Mouse (Mus musculus): ENCODE data around the gene 4930438A08Rik. TPM values are rescaled to one million over a fixed set of nuclear protein-coding genes. Genes with fewer than 3 reads are reported as not detected.

Gene 4930438A08Rik
- polyA plus RNA-seq, 1 experiment from 2014 or later = 0.16 TPM

DNA sequence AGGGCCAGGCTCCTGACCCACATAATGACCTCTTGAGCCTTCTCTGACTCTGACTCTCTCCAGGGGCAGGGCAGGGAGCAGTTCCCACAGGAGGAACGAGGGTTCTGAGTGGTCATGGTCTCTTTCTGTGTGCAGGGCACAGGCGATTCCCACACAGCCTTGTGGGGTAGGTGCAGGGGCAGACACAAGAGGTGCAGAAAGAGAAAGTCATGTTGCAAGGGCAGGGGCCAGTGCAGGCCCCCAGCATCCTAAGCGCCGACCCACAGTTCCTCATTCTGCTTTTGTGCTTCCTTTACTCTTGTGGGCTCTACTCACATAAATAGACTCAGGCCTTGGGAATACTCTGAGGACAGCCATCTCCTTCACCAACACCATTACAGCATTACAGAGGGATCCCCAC lies 1.2 kb downstream of the 4930438A08Rik start:
- TF ChIP-seq EP300 (IDR thresholded peaks at IDR 0.05) = no peak
- no peak for TF ChIP-seq CTCF (IDR thresholded peaks at IDR 0.05)
- H3K4me1 ChIP-seq (ENCODE audit: insufficient read depth, low read depth, low read length) = no peaks in the 10 kb centered on the region
- H3K4me2 ChIP-seq (replicated peaks; ENCODE audit: low read depth, low read length) = no peak overlapping the region
- H3K4me3 ChIP-seq (ENCODE audit: low read depth, low read length) = no peak overlapping the region
- no peaks in the 10 kb centered on the region for H3K9me3 ChIP-seq (ENCODE audit: low read length)
- H3K27me3 ChIP-seq (replicated peaks; ENCODE audit: insufficient read depth, low read length) = no peaks in the 10 kb centered on the region
- WGBS = 47% methylated on average over 3 of the region's 4 CpGs
- no peaks in the 10 kb centered on the region for H3K36me3 ChIP-seq (ENCODE audit: insufficient read depth, low read length)
- H3K9ac ChIP-seq (replicated peaks; ENCODE audit: low read depth) = no peak overlapping the region
- no peak overlapping the region for H3K27ac ChIP-seq (ENCODE audit: low read length)
- ATAC-seq (no peak), DNase-seq (ENCODE audit: low spot score) (no peak)

GRCm38 (mm10) chr11:58281970-58282496 lies 7.4 kb downstream of the 4930438A08Rik start:
- no peaks in the 10 kb centered on the region for H3K4me1 ChIP-seq (ENCODE audit: insufficient read depth, low read depth, low read length)
- no peak overlapping the region for H3K27ac ChIP-seq (ENCODE audit: low read length)
- ATAC-seq (no peak), DNase-seq (ENCODE audit: low spot score) (no peak)
- no peaks in the 10 kb centered on the region for H3K36me3 ChIP-seq (ENCODE audit: insufficient read depth, low read length)
- H3K9me3 ChIP-seq (ENCODE audit: low read length) = no peaks in the 10 kb centered on the region
- TF ChIP-seq CTCF (IDR thresholded peaks at IDR 0.05) = no peak
- TF ChIP-seq EP300 (IDR thresholded peaks at IDR 0.05) = no peak
- WGBS = 78% methylated on average over 13 of the region's 13 CpGs
- no peak overlapping the region for H3K4me3 ChIP-seq (ENCODE audit: low read depth, low read length)
- no peak overlapping the region for H3K9ac ChIP-seq (replicated peaks; ENCODE audit: low read depth)
- no peaks in the 10 kb centered on the region for H3K27me3 ChIP-seq (replicated peaks; ENCODE audit: insufficient read depth, low read length)
- no peak overlapping the region for H3K4me2 ChIP-seq (replicated peaks; ENCODE audit: low read depth, low read length)

GRCm38 (mm10) chr11:58282518-58282917 lies 7.9 kb downstream of the 4930438A08Rik start:
- no peak for ATAC-seq
- no peak for TF ChIP-seq CTCF (IDR thresholded peaks at IDR 0.05)
- no peak for TF ChIP-seq EP300 (IDR thresholded peaks at IDR 0.05)
- Histone ChIP-seq H3K27ac (ENCODE audit: low read length) (no peak overlapping the region), H3K36me3 (ENCODE audit: insufficient read depth, low read length) (no peaks in the 10 kb centered on the region), H3K9ac (replicated peaks; ENCODE audit: low read depth) (no peak overlapping the region), H3K9me3 (ENCODE audit: low read length) (no peaks in the 10 kb centered on the region), H3K4me3 (ENCODE audit: low read depth, low read length) (no peak overlapping the region), H3K4me2 (replicated peaks; ENCODE audit: low read depth, low read length) (no peak overlapping the region), H3K4me1 (ENCODE audit: insufficient read depth, low read depth, low read length) (no peaks in the 10 kb centered on the region), H3K27me3 (replicated peaks; ENCODE audit: insufficient read depth, low read length) (no peaks in the 10 kb centered on the region)
- WGBS = 71% methylated on average over 5 of the region's 5 CpGs
- DNase-seq (ENCODE audit: low spot score) = no peak

DNA sequence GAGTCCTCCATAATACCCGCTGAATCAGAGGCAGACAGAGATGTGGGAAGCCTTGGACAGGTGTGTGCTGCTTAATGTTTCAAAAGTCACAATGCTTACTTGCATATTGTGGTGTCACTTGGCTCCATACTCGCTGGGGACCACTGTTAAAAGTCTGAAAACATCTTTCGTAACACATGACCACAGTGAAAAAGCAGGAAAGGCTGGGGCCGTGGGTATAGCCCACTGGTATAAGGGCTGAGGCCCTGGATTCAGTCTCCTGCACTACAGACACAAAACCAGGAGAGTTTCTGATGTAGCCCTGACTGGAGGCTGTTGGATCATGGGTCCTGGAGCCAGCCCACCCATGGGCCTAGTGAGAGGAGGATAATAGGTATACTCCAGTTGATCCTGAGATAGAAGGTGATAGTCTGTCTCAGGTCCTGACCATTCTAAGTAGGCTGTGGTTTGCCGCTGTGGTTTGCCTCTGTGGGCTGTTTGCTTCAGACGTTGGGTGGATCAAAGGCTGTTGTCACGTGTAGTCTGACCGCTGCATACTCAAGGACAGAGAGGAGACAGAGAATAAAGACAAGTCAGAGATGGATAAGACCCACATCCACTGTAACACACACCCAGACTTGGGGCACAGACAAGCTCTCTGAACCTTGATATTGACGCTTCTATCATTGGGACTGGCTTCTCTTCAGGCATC lies 15.5 kb downstream of the 4930438A08Rik start:
- Histone ChIP-seq H3K9ac (replicated peaks; ENCODE audit: low read depth) (no peak overlapping the region), H3K9me3 (ENCODE audit: low read length) (no peaks in the 10 kb centered on the region), H3K4me3 (ENCODE audit: low read depth, low read length) (no peak overlapping the region), H3K27ac (ENCODE audit: low read length) (no peak overlapping the region), H3K4me2 (replicated peaks; ENCODE audit: low read depth, low read length) (no peak overlapping the region), H3K4me1 (ENCODE audit: insufficient read depth, low read depth, low read length) (no peaks in the 10 kb centered on the region), H3K27me3 (replicated peaks; ENCODE audit: insufficient read depth, low read length) (no peaks in the 10 kb centered on the region), H3K36me3 (ENCODE audit: insufficient read depth, low read length) (no peaks in the 10 kb centered on the region)
- TF ChIP-seq CTCF (IDR thresholded peaks at IDR 0.05) = no peak
- TF ChIP-seq EP300 (IDR thresholded peaks at IDR 0.05) = no peak
- 61% methylated on average over 9 of the region's 9 CpGs for WGBS
- DNase-seq (ENCODE audit: low spot score) = no peak
- no peak for ATAC-seq

- H3K27me3 ChIP-seq (replicated peaks; ENCODE audit: insufficient read depth, low read length) = no peaks in the 10 kb centered on the region
- TF ChIP-seq CTCF (IDR thresholded peaks at IDR 0.05) (no peak), EP300 (IDR thresholded peaks at IDR 0.05) (no peak)
- no peak overlapping the region for H3K4me2 ChIP-seq (replicated peaks; ENCODE audit: low read depth, low read length)
- H3K27ac ChIP-seq (ENCODE audit: low read length) = no peak overlapping the region
- no peaks in the 10 kb centered on the region for H3K9me3 ChIP-seq (ENCODE audit: low read length)
- no peaks in the 10 kb centered on the region for H3K36me3 ChIP-seq (ENCODE audit: insufficient read depth, low read length)
- no peaks in the 10 kb centered on the region for H3K4me1 ChIP-seq (ENCODE audit: insufficient read depth, low read depth, low read length)
- no peak overlapping the region for H3K9ac ChIP-seq (replicated peaks; ENCODE audit: low read depth)
- DNase-seq (ENCODE audit: low spot score) (no peak), ATAC-seq (no peak)
- H3K4me3 ChIP-seq (ENCODE audit: low read depth, low read length) = no peak overlapping the region
- WGBS = 74% methylated on average over 4 of the region's 4 CpGs
Measured at GRCm38 (mm10) chr11:58290812-58291211, 16.2 kb downstream of the 4930438A08Rik start.

GRCm38 (mm10) chr11:58292791-58293190 lies 18.2 kb downstream of the 4930438A08Rik start:
- Histone ChIP-seq H3K4me3 (ENCODE audit: low read depth, low read length) (no peak overlapping the region), H3K27ac (ENCODE audit: low read length) (no peak overlapping the region), H3K9ac (replicated peaks; ENCODE audit: low read depth) (no peak overlapping the region), H3K36me3 (ENCODE audit: insufficient read depth, low read length) (no peaks in the 10 kb centered on the region), H3K4me1 (ENCODE audit: insufficient read depth, low read depth, low read length) (no peaks in the 10 kb centered on the region), H3K9me3 (ENCODE audit: low read length) (no peaks in the 10 kb centered on the region), H3K27me3 (replicated peaks; ENCODE audit: insufficient read depth, low read length) (no peaks in the 10 kb centered on the region), H3K4me2 (replicated peaks; ENCODE audit: low read depth, low read length) (no peak overlapping the region)
- DNase-seq (ENCODE audit: low spot score) = no peak
- ATAC-seq = no peak; the same call in 1 of the 2 replicates
- 41% methylated on average over 4 of the region's 4 CpGs for WGBS
- TF ChIP-seq EP300 (IDR thresholded peaks at IDR 0.05) (no peak), CTCF (IDR thresholded peaks at IDR 0.05) (no peak)
